Mouse (Mus musculus) forebrain, embryonic 16.5 days (tissue): ENCODE results near the gene Tmem230. TPM values are rescaled to one million over a fixed set of nuclear protein-coding genes. Genes with fewer than 3 reads are reported as not detected.

ENCODE experiments used
- polyA plus RNA-seq: library from polyadenylated mRNA; unstranded; fragments of >200 nt; fragmentation: Nextera tagmentation; extraction: Ambion mirVana; gene quantifications from 2 replicates; pipeline ENCODE4 v1.2.1, GENCODE M21; 2015

The Tmem230 gene
- polyA plus RNA-seq, 1 experiment from 2014 or later = 43.4 TPM

Other genes starting within 250 kb of the Tmem230 start
- 27.4 and 32.1 TPM in 2 replicates for gene Rassf2, start 217.5 kb downstream of the Tmem230 start, polyA plus RNA-seq
- 32.7 and 37.2 TPM in 2 replicates for gene Slc23a2, start 102.7 kb downstream of the Tmem230 start, polyA plus RNA-seq
- gene Pcna, start 5.5 kb upstream of the Tmem230 start, polyA plus RNA-seq = 164 and 192 TPM in 2 replicates
- gene Cds2, start 15.3 kb upstream of the Tmem230 start, polyA plus RNA-seq = 23.0 and 27.9 TPM in 2 replicates
- gene Prokr2, start 137.6 kb upstream of the Tmem230 start, polyA plus RNA-seq = 6.1 and 6.7 TPM in 2 replicates